Mouse (Mus musculus): ENCODE data around the gene Med17. TPM values are rescaled to one million over a fixed set of nuclear protein-coding genes. Genes with fewer than 3 reads are reported as not detected.

Med17 gene
- polyA plus RNA-seq, 1 experiment from 2014 or later: 30.1 TPM

Small RNA genes lying within 50 kb of the gene (microRNA-seq; reads per million reads assigned to microRNA genes)
- gene Gm49349 (ENCODE audit: borderline number of aligned reads) (not detected), gene mmu-mir-7650 (ENCODE audit: borderline number of aligned reads) (not detected)

Other genes starting within 250 kb of the Med17 start
- gene Panx1, start 234.5 kb downstream of the Med17 start, polyA plus RNA-seq (2014; fragmentation: Nextera tagmentation; extraction: Ambion mirVana): 48.3 and 53.9 TPM in 2 replicates
- 0.18 and 0.31 TPM in 2 replicates for gene Hephl1, start 167.8 kb downstream of the Med17 start, polyA plus RNA-seq (2014; fragmentation: Nextera tagmentation; extraction: Ambion mirVana)
- 6.3 and 6.4 TPM in 2 replicates for gene Vstm5, start 40.9 kb downstream of the Med17 start, polyA plus RNA-seq (2014; fragmentation: Nextera tagmentation; extraction: Ambion mirVana)
- gene Taf1d, start 26.3 kb upstream of the Med17 start, polyA plus RNA-seq (2014; fragmentation: Nextera tagmentation; extraction: Ambion mirVana): 66.5 and 69.2 TPM in 2 replicates
- 9.5 and 10.1 TPM in 2 replicates for gene 4931406C07Rik, start 26.5 kb upstream of the Med17 start, polyA plus RNA-seq (2014; fragmentation: Nextera tagmentation; extraction: Ambion mirVana)
- 14.1 and 14.9 TPM in 2 replicates for gene Cep295, start 77.9 kb upstream of the Med17 start, polyA plus RNA-seq (2014; fragmentation: Nextera tagmentation; extraction: Ambion mirVana)
- 5.6 and 7.3 TPM in 2 replicates for gene Smco4, start 213.5 kb upstream of the Med17 start, polyA plus RNA-seq (2014; fragmentation: Nextera tagmentation; extraction: Ambion mirVana)

All from embryonic facial prominence, embryonic 14.5 days (tissue).